Mouse (Mus musculus) liver, embryonic 14.5 days (tissue): ENCODE results near the gene Zfp91.
"Not testable (repeated sequence)": the region's sequence is repeated elsewhere in the genome, so short reads cannot be mapped to it uniquely, and the experiment has no call there.

Source experiments
- CTCF ChIP-seq: IDR thresholded peaks from 2 replicates; pipeline ENCODE4 v1.5.1; 2016; ENCODE audit warnings: antibody characterized with exemption, low read depth, control low read depth
- EP300 ChIP-seq: IDR thresholded peaks from 2 replicates; pipeline ENCODE4 v1.6.1; 2016; ENCODE audit warnings: antibody characterized with exemption, low read depth

DNA sequence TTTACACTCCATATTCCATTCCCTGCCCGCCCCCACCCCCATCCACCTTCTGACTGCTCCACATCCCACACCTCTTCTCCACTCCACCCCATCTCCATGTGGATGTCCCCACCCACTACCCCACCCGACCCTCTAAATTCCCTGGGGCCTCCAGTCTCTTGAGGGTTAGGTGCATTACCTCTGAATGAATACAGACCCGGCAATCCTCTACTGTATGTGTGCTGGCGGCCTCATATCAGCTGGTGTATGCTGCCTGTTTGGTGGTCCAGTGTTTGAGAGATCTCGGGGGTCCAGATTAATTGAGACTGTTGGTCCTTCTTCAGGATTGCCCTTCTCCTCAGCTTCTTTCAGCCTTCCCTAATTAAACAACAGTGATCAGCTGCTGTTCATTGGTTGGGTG lies 75.0 kb downstream of the Zfp91 start:
- TF ChIP-seq CTCF, EP300: not testable (repeated sequence)
